Mouse (Mus musculus): ENCODE results near the gene Herc6. TPM values are rescaled to one million over a fixed set of nuclear protein-coding genes. Genes with fewer than 3 reads are reported as not detected.

Gene Herc6
- polyA plus RNA-seq, 1 experiment from 2014 or later = 2.8 TPM

DNA sequence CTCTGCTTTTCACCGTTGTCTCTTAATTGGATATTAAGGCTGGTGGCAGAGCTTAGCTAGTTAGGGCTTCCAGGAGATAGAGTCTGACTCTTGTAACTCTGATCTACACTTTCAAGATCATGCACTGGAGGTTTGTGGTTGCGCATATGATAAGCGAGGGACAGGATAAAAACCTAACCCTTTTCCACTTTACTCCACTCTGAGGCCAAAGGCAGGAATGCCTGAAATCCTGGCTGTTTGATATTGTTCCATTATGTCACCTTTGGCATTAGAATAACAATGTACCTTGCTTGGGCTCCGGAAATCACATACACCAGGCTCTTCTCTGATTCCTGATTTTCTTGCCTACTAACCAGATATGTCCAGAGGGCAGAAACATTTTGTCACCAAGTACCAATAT is 120.9 kb downstream of the Herc6 start:
- no peaks in the 10 kb centered on the region for H3K27me3 ChIP-seq
- no peak overlapping the region for H3K27ac ChIP-seq
- no peak for ATAC-seq (ENCODE audit: insufficient number of reproducible peaks, insufficient read depth, low FRiP score, low TSS enrichment, low read depth)
- H3K4me3 ChIP-seq = no peak overlapping the region
- H3K4me2 ChIP-seq = peak overlapping the region; percentile 70
- no peak overlapping the region for H3K9ac ChIP-seq
- no peaks in the 10 kb centered on the region for H3K36me3 ChIP-seq
- peaks cover 6% of the 10 kb centered on the region; the same call in 1 of the 2 replicates for H3K4me1 ChIP-seq
- WGBS = 66% methylated on average over 4 of the region's 4 CpGs
- H3K9me3 ChIP-seq = no peaks in the 10 kb centered on the region

DNA sequence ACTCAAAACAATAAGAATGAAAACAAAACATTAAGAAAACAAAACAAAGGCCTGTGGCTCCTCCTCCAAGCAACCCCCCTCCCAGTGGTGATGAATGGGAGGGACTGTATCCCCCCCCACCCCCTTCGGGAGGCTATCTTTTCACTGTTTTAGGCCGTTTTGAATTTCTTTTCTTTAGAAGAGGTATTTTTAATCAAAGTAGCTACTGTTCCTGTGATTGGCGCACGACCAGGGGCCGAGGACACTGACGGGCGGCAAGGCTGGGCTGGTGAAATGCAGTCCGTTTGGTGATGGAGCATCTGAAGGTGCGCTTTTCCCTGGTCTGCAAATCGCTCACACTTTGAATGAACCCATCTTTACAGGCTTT is 121.6 kb downstream of the Herc6 start, which contains the start of gene Lancl2:
Lancl2 (plus strand) TSS at position 165 of the 367 bp plus-strand sequence.
- Histone ChIP-seq H3K27ac (peak within 1 kb of the TSS; percentile 99), H3K27me3 (no peaks in the 10 kb centered on the region), H3K4me1 (peaks cover 6% of the 10 kb centered on the region; the same call in 1 of the 2 replicates), H3K36me3 (no peaks in the 10 kb centered on the region), H3K4me3 (peak within 1 kb of the TSS; percentile 70), H3K4me2 (peak within 1 kb of the TSS; percentile 70), H3K9me3 (no peaks in the 10 kb centered on the region), H3K9ac (peak within 1 kb of the TSS; percentile 89)
- under 1% methylated on average over 10 of the region's 10 CpGs for WGBS
- ATAC-seq (ENCODE audit: insufficient number of reproducible peaks, insufficient read depth, low FRiP score, low TSS enrichment, low read depth) = no peak; the same call in 1 of the 2 replicates

DNA sequence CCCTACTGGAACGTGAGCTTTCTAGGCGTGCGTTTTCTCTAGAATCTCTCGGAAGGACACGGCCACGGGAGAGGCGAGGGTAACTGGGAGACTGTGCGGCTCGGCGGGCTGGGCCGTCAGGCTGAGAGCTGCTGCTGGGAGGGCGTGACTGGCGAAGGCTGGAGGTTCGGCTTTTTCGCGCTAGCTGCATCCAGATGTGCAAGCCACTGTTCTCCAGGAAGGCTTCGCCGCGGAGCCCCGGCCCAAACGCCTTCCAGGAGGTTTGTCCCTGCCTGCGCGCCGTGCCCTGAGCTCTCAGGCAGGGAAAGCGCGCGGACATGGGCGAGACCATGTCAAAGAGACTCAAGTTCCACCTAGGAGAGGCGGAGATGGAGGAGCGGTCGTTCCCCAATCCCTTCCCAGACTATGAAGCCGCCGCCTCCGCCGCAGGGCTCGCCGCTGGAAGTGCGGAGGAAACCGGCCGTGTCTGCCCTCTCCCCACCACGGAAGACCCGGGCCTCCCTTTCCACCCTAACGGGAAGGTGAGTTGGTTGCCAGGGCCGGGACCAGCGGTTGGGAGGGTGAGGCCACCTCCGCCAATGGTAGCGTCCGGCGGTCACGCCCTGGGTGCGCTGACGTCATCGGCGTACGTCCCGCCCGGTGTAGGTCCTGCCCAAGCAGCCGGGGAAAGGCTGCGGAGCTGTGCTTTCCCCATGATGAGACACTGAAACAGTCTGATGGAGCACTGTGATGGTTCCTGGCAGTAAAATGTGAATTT is 122.1 kb downstream of the Herc6 start:
- peak overlapping the region; percentile 89 for H3K9ac ChIP-seq
- no peaks in the 10 kb centered on the region for H3K36me3 ChIP-seq
- H3K27ac ChIP-seq = peak overlapping the region; percentile 99
- no peaks in the 10 kb centered on the region for H3K27me3 ChIP-seq
- H3K4me1 ChIP-seq = peaks cover 6% of the 10 kb centered on the region; the same call in 1 of the 2 replicates
- H3K4me3 ChIP-seq = peak overlapping the region; percentile 70
- peak overlapping the region; percentile 70 for H3K4me2 ChIP-seq
- ATAC-seq (ENCODE audit: insufficient number of reproducible peaks, insufficient read depth, low FRiP score, low TSS enrichment, low read depth) = peak; percentile 100
- WGBS = under 1% methylated on average over 59 of the region's 59 CpGs
- no peaks in the 10 kb centered on the region for H3K9me3 ChIP-seq

DNA sequence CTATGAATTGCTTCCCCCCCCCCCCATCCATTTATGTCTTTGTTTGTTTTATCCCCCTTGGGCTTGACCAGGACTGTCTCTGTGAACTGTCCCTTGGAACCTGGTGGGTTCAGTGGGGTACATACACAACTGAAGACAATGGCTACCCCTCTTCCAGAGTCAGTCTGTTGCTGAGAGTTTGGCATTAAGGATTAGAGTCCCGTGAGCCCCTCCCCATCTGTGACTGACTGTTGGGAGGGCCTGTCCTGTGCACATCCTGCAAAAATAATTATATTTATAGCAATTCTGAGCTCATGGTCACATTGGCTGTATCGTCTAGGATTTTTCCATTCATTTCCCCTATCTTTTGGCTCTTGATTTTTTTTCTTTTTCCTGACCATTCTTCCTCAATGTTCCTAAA is 122.9 kb downstream of the Herc6 start:
- Histone ChIP-seq H3K9ac (peak overlapping the region; percentile 89), H3K4me1 (peaks cover 6% of the 10 kb centered on the region; the same call in 1 of the 2 replicates), H3K27me3 (no peaks in the 10 kb centered on the region), H3K9me3 (no peaks in the 10 kb centered on the region), H3K4me2 (peak overlapping the region; percentile 70), H3K27ac (peak overlapping the region; percentile 99), H3K36me3 (no peaks in the 10 kb centered on the region), H3K4me3 (peak overlapping the region; percentile 70)
- 21% methylated on average over 2 of the region's 2 CpGs for WGBS
- ATAC-seq (ENCODE audit: insufficient number of reproducible peaks, insufficient read depth, low FRiP score, low TSS enrichment, low read depth) = no peak

- Histone ChIP-seq H3K4me2 (no peak overlapping the region), H3K27ac (no peak overlapping the region), H3K36me3 (no peaks in the 10 kb centered on the region), H3K4me1 (peaks cover 9% of the 10 kb centered on the region; the same call in 1 of the 2 replicates), H3K4me3 (no peak overlapping the region), H3K27me3 (no peaks in the 10 kb centered on the region), H3K9me3 (no peaks in the 10 kb centered on the region), H3K9ac (no peak overlapping the region)
- ATAC-seq (ENCODE audit: insufficient number of reproducible peaks, insufficient read depth, low FRiP score, low TSS enrichment, low read depth) = no peak
- 91% methylated on average over 1 of the region's 1 CpGs for WGBS
These were observed 125.9 kb downstream of the Herc6 start for GRCm38 (mm10) chr6:57706721-57707120.

DNA sequence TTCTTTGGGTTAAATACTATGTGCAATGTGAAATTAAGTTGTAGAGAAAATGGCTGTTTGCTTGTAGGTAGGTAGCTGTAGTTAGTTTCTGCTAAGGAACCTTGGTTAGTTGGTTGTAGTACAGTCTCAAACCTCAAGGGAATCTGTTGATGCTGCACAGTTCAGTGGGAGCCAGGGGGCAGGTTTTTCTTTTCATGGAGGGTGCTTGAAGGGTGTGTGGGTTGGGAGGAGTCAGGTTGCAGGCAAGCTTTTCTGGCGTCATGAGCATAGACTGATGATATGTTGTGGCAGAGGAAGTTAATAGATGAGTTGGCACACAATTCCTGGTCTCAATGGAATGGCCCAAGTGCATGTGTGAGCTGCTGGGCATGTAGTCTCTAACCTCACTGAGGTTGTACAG is 130.9 kb downstream of the Herc6 start:
- no peak overlapping the region for H3K4me2 ChIP-seq
- ATAC-seq (ENCODE audit: insufficient number of reproducible peaks, insufficient read depth, low FRiP score, low TSS enrichment, low read depth) = no peak
- H3K4me1 ChIP-seq = peaks cover 5% of the 10 kb centered on the region; the same call in 1 of the 2 replicates
- no peak overlapping the region for H3K9ac ChIP-seq
- WGBS = 14% methylated on average over 1 of the region's 1 CpGs
- no peak overlapping the region for H3K27ac ChIP-seq
- H3K9me3 ChIP-seq = no peaks in the 10 kb centered on the region
- H3K4me3 ChIP-seq = no peak overlapping the region
- no peaks in the 10 kb centered on the region for H3K27me3 ChIP-seq
- H3K36me3 ChIP-seq = peaks cover 7% of the 10 kb centered on the region; the same call in 1 of the 2 replicates

Other genes starting within 250 kb of the Herc6 start
- not detected in 2 replicates for gene Vmn1r17, start 217.3 kb upstream of the Herc6 start, polyA plus RNA-seq (2015; fragmentation: Nextera tagmentation; extraction: Ambion mirVana)
- gene Vmn1r18, start 185.2 kb upstream of the Herc6 start, polyA plus RNA-seq (2015; fragmentation: Nextera tagmentation; extraction: Ambion mirVana) = not detected in 2 replicates
- not detected in 2 replicates for gene Vmn1r19, start 177.2 kb upstream of the Herc6 start, polyA plus RNA-seq (2015; fragmentation: Nextera tagmentation; extraction: Ambion mirVana)
- not detected in 2 replicates for gene Vmn1r20, start 152.1 kb upstream of the Herc6 start, polyA plus RNA-seq (2015; fragmentation: Nextera tagmentation; extraction: Ambion mirVana)
- 5.6 and 6.5 TPM in 2 replicates for gene Ppm1k, start 45.5 kb upstream of the Herc6 start, polyA plus RNA-seq (2015; fragmentation: Nextera tagmentation; extraction: Ambion mirVana)
- gene Pyurf, start 111.1 kb downstream of the Herc6 start, polyA plus RNA-seq (2015; fragmentation: Nextera tagmentation; extraction: Ambion mirVana) = 13.0 and 13.7 TPM in 2 replicates
- 29.9 and 30.5 TPM in 2 replicates for gene Lancl2, start 121.5 kb downstream of the Herc6 start, polyA plus RNA-seq (2015; fragmentation: Nextera tagmentation; extraction: Ambion mirVana)
- 54.2 and 58.3 TPM in 2 replicates for gene Vopp1, start 244.2 kb downstream of the Herc6 start, polyA plus RNA-seq (2015; fragmentation: Nextera tagmentation; extraction: Ambion mirVana)